ENCODE assay signal across 20 mouse cellular contexts in genomic region chr14:124163618-124164185, GRCm38 (mm10).
DNase-seq lines count a peak whose midpoint lies in the region; ATAC-seq and TF ChIP-seq lines count a peak whose summit lies in the region.
"Had no signal": no experiment of that assay in that cellular context is flagged by ENCODE, and none has a peak within 500 bp of the region (broad histone marks: within the 10 kb centered on the region; RNA-seq: fewer than 3 reads in every experiment).

No protein-coding gene starts in this region.

- peak in 1 of 2 experiments; percentile 18 for DNase-seq in layer of hippocampus, adult 2 months (ENCODE audit: low spot score in 2 of 2)
- DNase-seq in layer of hippocampus, postnatal 10 days (ENCODE audit: low spot score in 2 of 2) = no peak
- no peak for DNase-seq in Patski (ENCODE audit: low read depth, low spot score)
- DNase-seq in brain, embryonic 14.5 days (ENCODE audit: low read depth) = peak; percentile 36
- DNase-seq in adrenal gland, postnatal 36 days = no peak
- DNase-seq: adrenal gland, postnatal 14 days; cerebellum, adult 11 months; cerebellum, adult 8-10 months; cerebellum, postnatal 14 days; embryo, embryonic 11 days; gastrocnemius, adult 2 months; gastrocnemius, postnatal 25 days had no signal

- POLR2A ChIA-PET in Patski (lab: Charles Lee) = no interaction called here

- H3K4me2 ChIP-seq in midbrain, embryonic 15.5 days = no peak overlapping the region
- H3K4me2 ChIP-seq: embryonic facial prominence, embryonic 15.5 days; heart, embryonic 12.5 days; hindbrain, embryonic 14.5 days had no signal

- no peak overlapping the region for H3K4me3 ChIP-seq in layer of hippocampus, adult 2 months
- H3K4me3 ChIP-seq in midbrain, embryonic 15.5 days = no peak overlapping the region
- H3K4me3 ChIP-seq: embryonic facial prominence, embryonic 15.5 days; erythroblast, embryonic 14.5 days; gastrocnemius, adult 2 months; heart, embryonic 12.5 days; hindbrain, embryonic 10.5 days had no signal

- H3K9me3 ChIP-seq in midbrain, embryonic 15.5 days = no peaks in the 10 kb centered on the region
- H3K9me3 ChIP-seq: embryonic facial prominence, embryonic 15.5 days; heart, embryonic 12.5 days; hindbrain, embryonic 10.5 days had no signal

- no peak overlapping the region for H3K9ac ChIP-seq in midbrain, embryonic 15.5 days
- H3K9ac ChIP-seq: embryonic facial prominence, embryonic 15.5 days; heart, embryonic 12.5 days; hindbrain, embryonic 14.5 days had no signal

- no peaks in the 10 kb centered on the region for H3K36me3 ChIP-seq in midbrain, embryonic 15.5 days (replicated peaks)
- H3K36me3 ChIP-seq: embryonic facial prominence, embryonic 15.5 days; heart, embryonic 12.5 days; hindbrain, embryonic 10.5 days had no signal

- no peaks in the 10 kb centered on the region for H3K4me1 ChIP-seq in midbrain, embryonic 15.5 days
- H3K4me1 ChIP-seq: embryonic facial prominence, embryonic 15.5 days; heart, embryonic 12.5 days; hindbrain, embryonic 10.5 days had no signal

- H3K27ac ChIP-seq in layer of hippocampus, adult 2 months = no peak overlapping the region
- no peak overlapping the region for H3K27ac ChIP-seq in midbrain, embryonic 15.5 days
- H3K27ac ChIP-seq: embryonic facial prominence, embryonic 15.5 days; gastrocnemius, adult 2 months; hindbrain, embryonic 10.5 days; hindbrain, embryonic 14.5 days had no signal

- TF ChIP-seq CTCF in layer of hippocampus, adult 2 months (conservative IDR thresholded peaks at IDR 0.05) = peak; percentile 21; the same call in 1 of the 2 replicates
- no peak for TF ChIP-seq CTCF in Patski (IDR thresholded peaks at IDR 0.05)
- no peak for TF ChIP-seq CTCF in brain, embryonic 14.5 days (IDR thresholded peaks at IDR 0.05; ENCODE audit: borderline replicate concordance, extremely low read depth, insufficient read depth, insufficient read length)

- peaks cover 7% of the 10 kb centered on the region for H3K27me3 ChIP-seq in Patski
- no peaks in the 10 kb centered on the region for H3K27me3 ChIP-seq in midbrain, embryonic 15.5 days (replicated peaks)
- H3K27me3 ChIP-seq: embryonic facial prominence, embryonic 15.5 days; heart, embryonic 12.5 days had no signal

- ATAC-seq in Patski = peak; percentile 69
- ATAC-seq in midbrain, embryonic 15.5 days (replicated peaks) = no peak
- ATAC-seq: activated CD4-positive, CD25-positive, alpha-beta regulatory T cell, adult 4 months; forebrain, embryonic 16.5 days had no signal

- WGBS in midbrain, embryonic 15.5 days = 51% methylated on average over 1 of the region's 1 CpGs

- CTCF ChIA-PET in Patski (lab: Charles Lee) = no interaction called here

- in situ Hi-C loops in Patski (cut with MboI; ENCODE audit: low pct_unique_long_range_greater_than_20kb) = no loop called here

- TF ChIP-seq POLR2A in brain, embryonic 14.5 days (IDR thresholded peaks at IDR 0.05; ENCODE audit: borderline replicate concordance, extremely low read depth, insufficient read depth, insufficient read length, poor library complexity, severe bottlenecking) = no peak
